In genomic region chr4:155185845-155186244, GRCm38 (mm10) we compare ENCODE assay signal across 20 mouse cellular contexts. TPM values are rescaled to one million over a fixed set of nuclear protein-coding genes. Genes with fewer than 3 reads are reported as not detected.
DNase-seq lines count a peak whose midpoint lies in the region; ATAC-seq and TF ChIP-seq lines count a peak whose summit lies in the region.
"Had no signal": no experiment of that assay in that cellular context is flagged by ENCODE, and none has a peak within 500 bp of the region (broad histone marks: within the 10 kb centered on the region; RNA-seq: fewer than 3 reads in every experiment).

No protein-coding gene starts in this region.

- no peak overlapping the region for H3K4me2 ChIP-seq in heart, embryonic 15.5 days
- H3K4me2 ChIP-seq: embryonic facial prominence, embryonic 13.5 days; forebrain, embryonic 13.5 days; hindbrain, embryonic 12.5 days had no signal

- H3K4me3 ChIP-seq in gastrocnemius, adult 2 months, result peak overlapping the region; percentile 6; the same call in 1 of the 2 replicates
- no peak overlapping the region for H3K4me3 ChIP-seq in heart, embryonic 15.5 days
- H3K4me3 ChIP-seq in E14TG2a.4 (replicated peaks; ENCODE audit: low read length), result peak overlapping the region; percentile 23; the same call in 1 of the 2 replicates
- H3K4me3 ChIP-seq: embryonic facial prominence, embryonic 13.5 days; forebrain, embryonic 13.5 days; heart, embryonic 10.5 days; hindbrain, embryonic 12.5 days had no signal

- peaks cover 86% of the 10 kb centered on the region for H3K4me1 ChIP-seq in heart, embryonic 15.5 days (replicated peaks)
- peaks cover 91% of the 10 kb centered on the region for H3K4me1 ChIP-seq in E14TG2a.4 (replicated peaks; ENCODE audit: low read depth, low read length)

- intact Hi-C loops in gastrocnemius, adult 2 months (cut with DNase I), result loop anchor here (2.0 kb wide), 1 partner anchor 17 kb away; no protein-coding TSS in a partner anchor
- intact Hi-C loops in heart, postnatal 10 days (cut with DNase I), result no loop called here

- H3K27me3 ChIP-seq in heart, embryonic 15.5 days, result no peaks in the 10 kb centered on the region
- H3K27me3 ChIP-seq in E14TG2a.4 (ENCODE audit: insufficient read depth, low read length), result no peaks in the 10 kb centered on the region
- H3K27me3 ChIP-seq: embryonic facial prominence, embryonic 13.5 days; forebrain, embryonic 13.5 days; hindbrain, embryonic 12.5 days had no signal

- no peak for ATAC-seq in heart, embryonic 15.5 days (replicated peaks; ENCODE audit: insufficient number of reproducible peaks, insufficient read depth, low FRiP score, low read depth)
- ATAC-seq: forebrain, embryonic 13.5 days; hindbrain, embryonic 16.5 days had no signal

- no peak for TF ChIP-seq CTCF in gastrocnemius, adult 2 months (IDR thresholded peaks at IDR 0.05)
- TF ChIP-seq CTCF in E14TG2a.4 (conservative IDR thresholded peaks at IDR 0.05; ENCODE audit: low read length), result no peak

- no peaks in the 10 kb centered on the region for H3K36me3 ChIP-seq in heart, embryonic 15.5 days
- peaks cover 19% of the 10 kb centered on the region for H3K36me3 ChIP-seq in E14TG2a.4 (ENCODE audit: insufficient read depth, low read length)
- H3K36me3 ChIP-seq: embryonic facial prominence, embryonic 13.5 days; heart, embryonic 10.5 days; hindbrain, embryonic 12.5 days had no signal

- DNase-seq in gastrocnemius, adult 2 months, result no peak
- no peak for DNase-seq in gastrocnemius, postnatal 4 days (ENCODE audit: low spot score in 2 of 2)
- no peak for DNase-seq in heart, postnatal 10 days
- peak; percentile 54 for DNase-seq in kidney, adult 9 months
- DNase-seq in kidney, postnatal 4 days, result no peak
- DNase-seq in MN1 (ENCODE audit: low spot score), result no peak
- DNase-seq: adrenal gland, adult 2 months; adrenal gland, postnatal 25 days; cerebellum, adult 18-20 months; cerebellum, adult 9-11 months; cerebellum, postnatal 36 days; gastrocnemius, postnatal 10 days; kidney, adult 11 months had no signal

- H3K27ac ChIP-seq in gastrocnemius, adult 2 months, result peak overlapping the region; percentile 71
- 0 out of 2 replicates have a peak overlapping the region, but pooled peaks have one; percentile 87 for H3K27ac ChIP-seq in heart, embryonic 15.5 days
- H3K27ac ChIP-seq: embryonic facial prominence, embryonic 13.5 days; forebrain, embryonic 13.5 days; heart, embryonic 10.5 days; hindbrain, embryonic 12.5 days had no signal

- no peak overlapping the region for H3K9ac ChIP-seq in heart, embryonic 15.5 days
- H3K9ac ChIP-seq: embryonic facial prominence, embryonic 13.5 days; forebrain, embryonic 13.5 days; hindbrain, embryonic 12.5 days had no signal

- no peaks in the 10 kb centered on the region for H3K9me3 ChIP-seq in heart, embryonic 15.5 days (replicated peaks)
- H3K9me3 ChIP-seq in E14TG2a.4 (ENCODE audit: low read length), result no peaks in the 10 kb centered on the region
- H3K9me3 ChIP-seq: embryonic facial prominence, embryonic 13.5 days; forebrain, embryonic 13.5 days; heart, embryonic 10.5 days; hindbrain, embryonic 12.5 days had no signal

- 86% methylated on average over 9 of the region's 9 CpGs for WGBS in heart, embryonic 15.5 days

RNA-seq across cellular contexts. Expression of gene Ski, which starts 36.5 kb away (rescaled TPM):
- total RNA-seq in gastrocnemius, adult 2 months (2021), result 10 to 100 TPM; 28.5 to 35.6 TPM
- 100 to 1,000 TPM; 133 to 138 TPM for total RNA-seq in gastrocnemius, postnatal 4 days (2021)
- 11.0 and 13.6 TPM in 2 replicates for polyA plus RNA-seq in heart, embryonic 15.5 days (2015; fragmentation: Nextera tagmentation; extraction: Ambion mirVana)
- 10 to 100 TPM; 89.2 to 89.6 TPM for total RNA-seq in heart, postnatal 10 days (2021)
